Mouse (Mus musculus): ENCODE results near the gene Abhd2. TPM values are rescaled to one million over a fixed set of nuclear protein-coding genes. Genes with fewer than 3 reads are reported as not detected.

Gene Abhd2
- total RNA-seq (2021), result 10 to 100 TPM; 14.4 to 18.6 TPM
- long read RNA-seq, experiment 1, result 0 reads
- long read RNA-seq, experiment 2, partial matches to known transcripts, result 0 of 1 reads
- long read RNA-seq, experiment 2, other reads (novel, unspliced or antisense), result 1 of 1 reads

GRCm38 (mm10) chr7:79272789-79273718 lies at the start of gene Abhd2:
Gene Abhd2, plus strand, starts transcription at chr7:79273199.
- DNase-seq, result peak; percentile 100

GRCm38 (mm10) chr7:79225477-79225876 lies 47.5 kb upstream of the Abhd2 start:
- DNase-seq, result no peak

DNA sequence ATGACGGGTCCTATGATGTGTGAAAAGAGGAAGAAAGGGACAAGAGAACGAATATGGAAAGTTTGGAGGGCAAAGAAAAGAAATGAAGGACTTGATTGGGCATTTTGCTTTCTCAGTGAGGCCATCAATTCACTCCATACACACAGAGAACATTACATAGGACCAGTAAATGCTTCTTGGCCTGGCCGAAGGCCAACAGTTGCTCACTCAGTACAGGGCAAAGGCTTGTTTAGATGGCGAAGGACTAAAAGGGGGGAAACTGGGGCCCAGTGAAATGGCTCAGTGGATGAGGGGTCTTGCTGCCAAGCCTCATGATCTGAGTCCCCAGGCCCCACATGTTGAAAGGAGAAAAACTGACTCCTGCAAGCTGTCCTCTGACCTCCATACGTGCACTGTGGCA lies 46.8 kb upstream of the Abhd2 start:
- no peak for DNase-seq

DNA sequence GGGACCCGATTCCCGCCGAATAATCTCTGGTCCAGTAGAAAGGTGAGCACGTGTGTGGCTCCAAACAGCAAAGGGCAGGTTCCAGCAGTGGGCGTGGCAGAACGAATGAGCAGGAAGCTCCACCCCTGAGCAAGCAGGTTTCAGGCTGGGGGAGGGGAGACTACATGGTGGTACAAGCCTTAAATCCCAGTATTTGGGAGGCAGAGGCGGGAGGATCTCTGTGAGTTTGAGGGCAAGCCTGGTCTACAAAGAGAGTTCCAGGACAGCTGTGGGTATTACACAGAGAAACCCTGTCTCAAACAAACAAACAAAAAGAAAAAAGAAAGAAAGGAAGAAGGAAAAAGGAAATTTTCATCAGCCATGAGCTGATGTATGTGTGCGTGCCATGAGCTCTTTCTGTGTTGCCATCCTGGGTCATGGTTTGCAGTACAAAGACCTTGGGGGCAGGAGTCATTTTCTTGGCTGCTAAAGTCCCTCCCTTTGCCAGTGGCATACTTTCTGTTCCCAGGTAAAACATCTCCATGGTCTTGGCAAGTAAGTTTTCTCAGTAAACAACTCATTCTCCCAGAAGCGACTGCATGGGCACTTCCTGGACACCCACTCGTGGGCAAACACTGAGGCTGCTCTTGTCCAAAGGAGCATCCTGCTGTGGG lies 46.0 kb upstream of the Abhd2 start:
- DNase-seq, result no peak

DNA sequence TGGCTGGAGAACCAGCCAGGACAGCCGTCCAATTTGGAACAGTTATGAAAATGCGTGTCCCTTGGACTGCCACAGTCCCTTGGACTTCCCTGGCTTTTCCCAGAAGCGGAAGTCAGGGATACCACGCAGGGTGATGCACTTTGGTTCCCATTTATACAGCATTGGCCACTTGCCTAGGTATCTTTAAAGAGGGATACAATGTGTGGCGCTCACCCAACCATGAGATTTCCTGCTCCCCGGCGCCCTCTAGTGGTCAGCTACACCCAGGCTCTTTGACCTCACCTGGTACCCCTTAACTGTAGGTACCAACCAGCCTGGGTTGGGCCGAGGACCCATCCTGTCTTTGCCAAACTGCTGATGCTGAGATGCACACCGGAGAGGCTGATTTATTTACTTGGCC lies 44.5 kb upstream of the Abhd2 start:
- DNase-seq, result peak; percentile 83

GRCm38 (mm10) chr7:79231577-79231976 lies 41.4 kb upstream of the Abhd2 start:
- DNase-seq, result no peak

DNA sequence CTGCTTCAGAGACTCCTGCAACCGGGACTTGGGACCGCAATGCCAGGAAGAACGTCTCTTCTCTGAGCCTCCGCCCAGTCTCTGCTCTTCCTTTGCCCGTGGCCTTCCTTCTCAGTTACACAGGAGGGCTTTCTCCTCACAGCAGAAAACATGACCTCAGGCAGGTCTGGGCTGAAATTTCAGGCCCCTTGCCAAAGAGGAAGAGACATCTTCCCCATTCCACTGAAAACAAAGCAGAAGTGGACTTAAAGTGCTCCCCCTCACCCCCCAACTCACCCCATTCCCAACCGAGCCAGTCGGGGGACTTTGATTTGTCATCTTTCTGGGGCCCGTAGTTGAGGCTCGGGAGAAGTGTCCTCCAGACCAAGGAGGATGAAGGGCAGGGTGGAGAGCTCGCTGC lies 41.0 kb upstream of the Abhd2 start:
- no peak for DNase-seq

GRCm38 (mm10) chr7:79238741-79239140 lies 34.3 kb upstream of the Abhd2 start:
- DNase-seq, result peak; percentile 19

- no peak for DNase-seq
Measured at GRCm38 (mm10) chr7:79241931-79242625, 30.9 kb upstream of the Abhd2 start.

DNA sequence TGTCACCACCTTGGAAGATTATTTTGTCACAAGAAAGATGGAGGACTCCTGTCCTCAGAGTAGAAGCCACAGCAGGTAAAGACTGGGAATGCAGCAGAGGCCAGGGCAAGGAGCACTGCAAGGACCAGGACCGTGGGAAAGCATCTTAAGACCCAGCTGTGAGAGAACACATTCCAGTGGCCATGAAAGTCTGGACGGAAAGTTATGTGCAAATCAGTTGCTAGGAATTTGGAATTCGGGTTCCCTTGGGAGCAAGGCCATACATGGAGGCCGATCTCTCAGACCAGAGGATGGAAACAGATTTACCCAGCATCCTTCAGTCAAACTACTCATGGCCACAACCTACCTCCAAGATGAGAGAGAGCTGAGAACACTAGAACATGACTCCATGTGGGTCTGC lies 29.8 kb upstream of the Abhd2 start:
- no peak for DNase-seq

GRCm38 (mm10) chr7:79246039-79246670 lies 26.8 kb upstream of the Abhd2 start:
- peak; percentile 83 for DNase-seq

DNA sequence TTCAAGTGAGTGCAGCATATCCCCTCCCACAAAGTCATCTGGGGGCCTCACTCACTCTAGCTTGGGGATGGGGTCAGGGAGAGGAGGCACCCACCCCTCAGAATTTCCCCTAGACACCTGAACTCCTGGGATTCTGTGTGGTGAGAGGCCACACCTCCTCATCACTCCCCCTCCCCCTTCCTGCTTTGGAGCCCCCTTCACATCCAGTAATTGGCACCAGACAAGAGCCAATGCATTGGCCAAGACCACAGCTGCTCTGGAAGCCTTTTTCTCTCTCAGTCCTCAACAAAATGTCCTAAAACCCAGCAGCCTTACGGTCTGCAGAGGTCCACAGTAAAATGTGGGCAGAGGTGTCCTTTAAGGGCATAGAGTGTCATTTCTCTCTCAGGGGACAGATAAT lies 25.6 kb upstream of the Abhd2 start:
- DNase-seq, result no peak

DNA sequence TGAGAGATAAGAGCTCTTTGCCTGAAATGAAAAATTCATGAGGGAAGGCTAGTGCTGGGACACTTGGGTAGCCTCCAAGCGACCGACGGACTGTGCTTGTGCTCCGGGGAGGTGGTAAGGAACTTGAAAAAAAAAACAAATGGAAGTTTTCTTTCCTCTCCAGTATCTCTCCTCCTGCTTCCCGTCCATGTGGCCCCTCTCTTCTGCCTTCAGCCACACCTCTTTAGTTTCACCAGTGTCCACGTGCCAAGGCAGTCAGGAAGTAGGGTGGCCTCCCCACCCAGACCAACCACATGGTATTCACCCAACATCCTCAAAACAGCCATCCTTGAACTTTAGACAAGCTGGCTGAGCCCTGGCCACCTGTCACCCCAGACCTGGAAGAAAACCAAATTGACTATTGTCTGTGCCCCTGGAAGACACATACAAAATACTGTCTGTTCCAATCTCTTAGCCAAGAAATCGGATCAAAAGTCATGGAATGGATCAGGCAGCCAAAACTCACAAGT lies 25.1 kb upstream of the Abhd2 start:
- DNase-seq, result peak; percentile 26

GRCm38 (mm10) chr7:79249581-79249980 lies 23.4 kb upstream of the Abhd2 start:
- DNase-seq, result no peak

DNA sequence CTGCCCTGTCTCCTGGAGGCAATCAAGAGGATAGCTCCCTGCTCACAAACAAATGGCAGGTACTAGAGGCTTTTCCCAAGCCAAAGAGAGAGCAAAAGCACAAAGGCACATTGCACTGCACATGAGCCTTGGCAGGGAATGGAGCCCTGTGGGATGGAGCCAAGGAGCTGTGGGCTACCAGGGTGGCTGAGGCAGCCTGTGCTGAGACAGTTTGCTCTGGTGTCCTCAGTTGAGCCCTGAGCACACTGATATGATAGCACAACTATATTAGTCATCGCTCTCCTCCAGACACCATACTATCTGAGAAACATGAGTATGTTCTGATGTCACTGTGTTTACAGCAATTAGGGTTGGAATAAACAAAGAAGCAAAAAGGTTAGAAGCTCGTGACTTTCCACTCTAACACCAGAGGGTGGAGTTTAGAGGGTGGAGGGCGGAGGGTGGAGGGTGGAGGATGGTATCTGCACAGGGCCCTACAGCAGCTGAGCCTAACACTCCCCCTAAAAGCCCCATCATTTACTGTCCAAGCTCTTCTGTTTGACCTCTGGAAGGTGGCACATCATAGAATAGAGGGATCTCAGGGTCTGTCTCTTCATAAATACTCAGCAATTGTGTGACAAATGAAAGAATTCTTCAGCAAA lies 18.6 kb upstream of the Abhd2 start:
- DNase-seq, result no peak

DNA sequence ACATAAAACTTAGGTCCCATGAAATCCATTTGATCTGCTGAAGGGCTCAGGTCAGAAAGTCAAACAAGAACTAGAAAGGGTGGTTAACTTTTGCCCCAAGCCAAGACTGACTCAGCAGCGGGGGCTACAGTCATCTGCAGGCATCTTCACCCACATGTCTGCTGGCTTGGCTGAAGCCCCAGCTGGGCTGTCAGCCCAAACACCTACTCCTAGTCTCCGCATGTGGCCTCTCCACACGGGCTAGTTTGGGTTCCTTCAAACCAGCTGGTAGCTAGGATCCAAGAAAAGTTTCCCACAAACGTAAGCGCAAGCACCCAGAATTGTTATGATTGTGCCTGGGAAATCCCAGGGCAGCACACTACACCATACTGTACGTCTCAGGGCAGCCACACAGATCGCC lies 17.6 kb upstream of the Abhd2 start:
- no peak for DNase-seq

GRCm38 (mm10) chr7:79255752-79256151 lies 17.2 kb upstream of the Abhd2 start:
- no peak for DNase-seq

DNA sequence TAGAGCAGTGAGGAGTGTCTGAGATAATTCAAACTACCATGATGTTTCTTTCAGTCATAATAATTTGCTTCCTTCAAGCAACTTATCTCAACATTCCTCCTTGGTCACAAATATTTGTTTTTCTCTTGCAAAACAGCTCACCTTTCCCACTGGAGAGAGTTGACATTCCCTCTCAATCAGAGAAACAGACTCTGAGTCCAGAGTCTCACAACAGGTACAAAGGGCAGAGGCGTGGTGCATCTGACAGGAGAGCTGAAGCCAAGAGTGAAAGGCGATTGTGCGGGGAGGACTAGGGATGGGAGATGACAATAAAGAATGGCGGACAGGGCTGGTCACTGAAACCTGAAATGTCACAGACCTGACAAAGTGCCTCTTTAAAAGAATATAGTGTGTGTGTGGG lies 16.3 kb upstream of the Abhd2 start:
- DNase-seq, result no peak

DNA sequence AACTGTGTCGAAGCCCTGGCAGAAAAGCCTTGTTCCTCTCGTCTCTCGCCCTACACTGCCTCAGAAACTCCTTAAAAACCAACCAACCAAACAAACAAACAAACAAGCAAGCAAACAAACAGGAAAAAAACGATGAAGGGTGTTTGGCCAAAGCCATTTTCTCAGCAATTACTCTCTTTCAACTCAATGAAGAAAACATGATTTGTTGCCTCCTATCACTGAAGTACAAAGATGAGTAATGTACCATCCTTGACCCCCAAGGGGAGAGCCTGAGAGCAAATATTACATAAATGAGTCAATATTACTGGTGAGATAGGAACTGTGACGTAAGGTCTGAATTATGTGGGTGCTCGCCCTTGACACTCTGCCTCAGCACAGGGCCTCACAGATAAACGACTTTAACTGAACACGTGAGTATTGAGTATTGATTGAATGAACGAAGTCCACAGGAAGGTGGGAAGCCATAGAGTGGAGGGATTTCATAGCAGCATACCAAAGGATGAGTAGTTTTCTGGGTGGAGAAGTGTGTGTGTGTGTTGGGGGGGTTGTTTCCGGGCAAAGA lies 13.9 kb upstream of the Abhd2 start:
- no peak for DNase-seq

- DNase-seq, result no peak
Measured at GRCm38 (mm10) chr7:79262478-79262877, 10.5 kb upstream of the Abhd2 start.

DNA sequence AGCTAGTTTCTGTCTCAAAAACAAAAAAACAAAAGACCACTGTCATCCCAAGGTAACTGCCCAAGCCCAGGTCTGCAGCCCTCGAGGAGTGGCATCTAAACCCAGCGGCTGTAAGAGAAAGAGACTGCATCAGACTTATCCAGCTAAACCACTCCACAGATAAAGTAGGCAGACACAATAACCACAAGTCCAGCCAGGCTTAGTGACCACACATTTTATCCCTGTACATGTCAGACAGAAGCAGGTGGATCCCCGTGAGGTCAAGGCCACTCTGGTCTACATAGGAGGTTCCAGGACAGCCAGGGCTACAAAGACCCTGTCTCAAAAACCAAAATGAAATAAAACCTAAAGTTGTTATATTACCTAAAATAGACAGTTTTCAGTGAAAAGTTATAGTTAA lies 9.2 kb upstream of the Abhd2 start:
- DNase-seq, result no peak

Data from gastrocnemius, postnatal 10 days (tissue).